Mouse (Mus musculus): ENCODE results near the gene Pde4b.

DNA sequence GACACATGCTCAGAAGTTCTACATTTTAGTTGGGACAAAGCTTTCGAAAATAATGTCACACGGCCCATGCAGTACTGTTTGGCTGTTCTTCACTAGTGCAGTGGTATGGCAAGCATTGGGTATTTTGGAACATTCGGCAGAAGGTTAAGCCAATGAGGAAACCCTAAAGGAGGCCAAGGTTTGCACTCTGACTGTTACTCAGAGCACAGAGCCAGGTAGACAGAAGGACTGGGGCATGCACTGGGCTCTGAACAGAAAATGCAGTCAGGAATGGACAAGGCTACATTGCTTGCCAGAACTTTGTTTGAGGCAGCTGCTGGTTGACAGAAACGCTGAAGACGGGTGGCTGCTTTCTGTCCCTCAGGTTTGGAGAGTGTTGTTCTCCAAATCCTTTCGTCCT is 19.4 kb downstream of the Pde4b start:
- TF ChIP-seq CTCF (IDR thresholded peaks at IDR 0.05; ENCODE audit: low read depth, low read length), result no peak
- TF ChIP-seq POLR2A (IDR thresholded peaks at IDR 0.05; ENCODE audit: extremely low read depth, insufficient read depth, low read length), result no peak
